Mouse (Mus musculus) urinary bladder, postnatal 10 days (tissue): ENCODE measurements around the gene Ccn6.
"Not testable (repeated sequence)": the region's sequence is repeated elsewhere in the genome, so short reads cannot be mapped to it uniquely, and the experiment has no call there.

Source experiments
- DNase-seq: peaks from one replicate; pipeline ENCODE4 v3.0.0; 2022; ENCODE audit warnings: low spot score

The Ccn6 gene

DNA sequence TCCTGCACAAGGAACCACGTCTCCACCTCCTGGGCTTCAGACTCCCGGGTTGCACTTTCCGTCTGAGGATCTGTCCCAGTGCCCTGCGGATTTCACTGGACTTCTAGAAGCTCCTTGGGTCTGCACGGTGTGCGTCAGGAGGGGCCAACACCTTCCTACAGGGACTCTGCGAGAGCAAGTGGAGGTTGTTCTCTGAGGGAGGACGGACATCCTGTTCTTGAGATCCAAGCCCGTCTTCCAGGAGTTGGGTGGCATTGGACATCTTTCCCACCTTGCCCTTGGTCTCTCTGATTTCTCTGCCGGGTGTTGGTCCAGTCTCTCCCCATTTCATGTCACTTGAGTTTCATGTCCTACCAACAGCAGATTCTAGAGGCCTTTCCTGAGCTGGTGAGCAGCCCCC lies at the start of gene Ccn6:
Ccn6 (minus strand) TSS at position 101 of the 400 bp plus-strand sequence.
- no peak for DNase-seq

DNA sequence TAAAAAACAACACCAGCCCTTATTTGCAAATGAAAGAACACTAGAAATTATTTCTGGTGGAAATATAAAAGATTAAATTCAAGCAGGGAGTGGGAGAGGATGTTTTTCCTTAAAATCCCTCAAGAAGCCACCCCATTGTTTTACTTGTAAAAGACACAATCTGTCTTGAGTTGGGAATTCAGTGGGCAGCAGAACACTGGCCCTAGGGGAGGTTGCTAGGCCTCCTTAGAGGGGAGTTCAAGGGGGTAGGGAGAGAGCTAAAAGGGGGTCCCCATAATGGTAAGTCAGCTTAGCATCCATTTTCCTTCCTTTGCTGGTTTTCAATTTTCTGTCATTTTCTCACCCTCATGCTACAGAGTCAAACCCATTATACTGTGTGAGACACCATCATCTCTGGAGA lies 46.4 kb upstream of the Ccn6 start:
- DNase-seq, result no peak

DNA sequence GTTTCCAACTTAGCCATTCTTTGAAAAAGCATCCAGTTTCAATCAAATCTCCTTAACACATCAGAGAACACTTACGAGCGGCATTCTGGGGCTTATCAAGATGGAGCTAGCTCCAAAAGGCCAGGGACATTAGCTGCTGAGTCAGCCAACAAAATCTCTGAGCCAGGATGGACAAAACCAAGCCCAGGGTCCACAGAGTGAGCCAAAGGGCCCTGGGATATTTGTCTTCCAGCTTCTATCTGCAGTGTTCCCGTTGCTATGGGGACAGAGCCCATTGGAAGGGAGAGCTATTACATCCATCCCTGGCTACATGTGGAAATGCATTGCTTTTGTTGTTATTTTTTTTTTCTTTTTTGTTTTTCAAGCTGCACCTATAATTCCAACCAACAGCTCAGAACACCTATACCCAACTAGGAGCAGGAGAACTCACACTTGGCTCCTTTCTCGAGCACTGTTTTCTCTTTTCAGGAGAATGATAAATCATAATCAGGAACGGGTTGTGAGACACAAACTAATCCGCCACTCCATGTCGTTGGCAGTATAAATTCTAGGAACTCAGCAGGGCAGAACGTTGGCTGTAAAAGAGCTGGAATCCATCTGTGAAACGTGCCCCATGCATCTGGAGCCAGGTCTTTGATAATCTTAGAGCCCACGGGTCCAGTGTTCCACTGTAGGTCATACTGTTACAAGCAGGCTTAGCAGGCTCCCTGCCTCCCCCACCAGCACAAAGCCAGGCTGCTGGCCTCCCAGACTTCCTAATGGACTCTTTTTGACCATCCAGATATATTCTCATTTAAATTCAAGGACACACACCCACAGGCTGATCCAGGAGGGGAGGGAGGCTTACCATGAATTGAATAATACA lies 45.8 kb upstream of the Ccn6 start:
- DNase-seq, result no peak

DNA sequence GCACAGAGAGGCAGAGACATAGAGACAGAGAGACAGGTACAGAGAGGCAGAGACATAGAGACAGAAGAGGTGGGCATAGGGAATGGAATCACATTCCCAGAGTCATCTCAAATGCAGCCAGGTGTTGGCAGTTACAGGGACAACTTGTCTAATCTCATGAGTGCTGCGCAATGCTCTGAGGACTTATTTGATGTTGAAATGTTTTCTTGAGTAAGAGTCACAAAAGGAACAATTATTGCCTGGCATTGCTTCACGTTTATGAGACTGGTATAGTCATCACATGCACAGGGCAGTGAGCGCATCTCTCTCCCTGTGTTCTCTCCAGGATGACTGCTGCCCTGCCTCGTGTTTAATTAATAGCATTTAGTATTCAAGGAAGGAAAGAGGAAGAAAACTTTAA lies 45.1 kb upstream of the Ccn6 start:
- no peak for DNase-seq

DNA sequence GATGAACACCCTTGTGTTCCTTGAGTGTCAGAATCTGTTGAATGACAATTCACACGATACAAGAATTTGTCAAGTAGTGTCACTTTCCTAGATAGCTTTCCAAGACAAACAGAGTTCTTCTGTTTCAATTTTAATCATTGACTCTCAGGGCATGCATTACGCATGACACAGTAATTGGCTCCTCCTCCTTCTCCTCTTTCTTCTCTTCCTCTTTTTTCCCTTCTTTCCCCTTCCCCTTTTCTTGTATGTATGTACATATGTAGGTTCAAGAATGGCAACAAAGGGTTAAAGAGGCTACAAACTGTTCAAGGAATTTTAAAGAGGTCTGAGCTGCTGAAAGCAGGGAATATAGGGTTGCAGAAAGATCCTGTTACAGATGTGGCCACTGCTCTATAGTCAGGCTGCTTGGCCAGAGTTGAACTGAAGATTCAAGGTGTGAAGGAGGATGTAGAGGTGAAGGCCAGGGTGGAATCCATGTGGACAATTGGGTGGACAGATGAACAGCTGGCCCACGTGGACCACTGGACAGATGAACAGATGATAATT lies 43.8 kb upstream of the Ccn6 start:
- DNase-seq, result no peak

DNA sequence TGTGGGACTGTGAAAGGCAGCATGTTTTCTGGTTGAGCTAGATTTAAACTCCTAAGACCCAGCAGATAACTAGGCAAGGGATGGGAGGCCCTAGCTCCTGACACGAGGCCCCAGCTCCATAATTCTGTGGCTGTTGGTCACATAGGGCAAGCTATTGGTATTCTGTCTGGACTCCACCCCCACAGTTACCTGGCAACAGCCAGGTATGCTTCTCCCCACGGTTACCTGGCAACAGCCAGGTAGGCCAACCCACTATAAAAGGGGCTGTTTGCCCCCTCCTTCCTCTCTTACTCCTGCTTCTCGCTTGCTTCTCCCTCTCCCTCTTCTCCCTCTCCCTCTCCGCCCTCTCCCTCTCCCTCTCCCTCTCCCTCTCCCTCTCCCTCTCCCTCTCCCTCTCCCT lies 38.9 kb upstream of the Ccn6 start:
- no peak for DNase-seq

DNA sequence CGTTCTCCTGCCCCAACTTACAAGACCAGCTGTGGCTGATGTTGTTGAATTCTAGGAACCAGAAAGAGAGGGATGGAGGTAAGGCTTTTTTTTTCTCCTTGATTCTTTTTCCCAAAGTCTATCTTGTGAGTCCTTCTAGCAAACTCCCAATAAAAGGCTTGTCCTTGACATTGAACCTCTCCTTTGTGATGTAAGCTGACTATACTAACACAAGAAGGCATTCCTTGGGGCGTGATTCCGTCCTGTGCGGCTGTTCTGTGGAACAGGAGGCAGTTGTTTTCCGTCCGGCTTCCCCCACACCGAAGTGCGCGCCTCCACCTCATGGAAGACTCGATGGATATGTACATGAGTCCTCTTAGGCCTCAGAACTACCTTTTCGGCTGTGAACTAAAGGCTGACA lies 34.6 kb upstream of the Ccn6 start:
- not testable (repeated sequence) for DNase-seq

DNA sequence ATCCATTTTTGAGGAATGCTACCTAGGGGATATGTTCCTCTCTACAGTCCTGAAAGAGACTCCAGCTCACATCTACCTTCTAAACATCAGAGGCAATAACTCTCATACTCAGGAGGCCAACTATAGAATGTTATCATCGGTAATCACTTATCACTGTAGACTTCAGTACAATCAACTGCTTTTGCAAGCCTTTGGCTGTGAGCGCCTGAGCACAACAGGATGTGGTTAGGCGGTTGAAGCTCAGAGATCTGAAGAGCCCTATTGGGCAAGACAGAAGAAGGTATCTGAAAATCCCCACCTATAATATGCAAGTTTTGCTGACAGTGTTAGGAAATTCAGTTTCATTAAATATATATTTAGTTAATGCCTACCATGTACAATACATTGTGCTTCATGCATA lies 29.1 kb upstream of the Ccn6 start:
- DNase-seq, result no peak

DNA sequence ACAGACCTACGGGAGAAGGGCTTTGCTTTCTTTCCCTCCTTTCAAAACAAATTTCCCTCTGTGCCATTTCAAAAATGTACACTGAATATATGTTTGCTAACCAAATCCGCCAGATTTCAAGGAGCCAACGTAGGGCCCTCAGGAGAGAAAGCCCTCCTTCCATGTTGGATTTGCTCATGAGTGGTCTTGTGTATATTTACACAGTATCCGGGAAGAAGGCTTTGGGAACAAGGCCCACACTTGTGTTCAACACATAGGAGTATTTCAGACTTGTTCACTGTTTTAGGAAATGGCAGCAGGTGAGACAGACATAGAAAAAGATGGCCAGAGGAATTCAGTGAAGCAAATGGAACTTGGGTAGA lies 21.9 kb upstream of the Ccn6 start:
- DNase-seq, result no peak

DNA sequence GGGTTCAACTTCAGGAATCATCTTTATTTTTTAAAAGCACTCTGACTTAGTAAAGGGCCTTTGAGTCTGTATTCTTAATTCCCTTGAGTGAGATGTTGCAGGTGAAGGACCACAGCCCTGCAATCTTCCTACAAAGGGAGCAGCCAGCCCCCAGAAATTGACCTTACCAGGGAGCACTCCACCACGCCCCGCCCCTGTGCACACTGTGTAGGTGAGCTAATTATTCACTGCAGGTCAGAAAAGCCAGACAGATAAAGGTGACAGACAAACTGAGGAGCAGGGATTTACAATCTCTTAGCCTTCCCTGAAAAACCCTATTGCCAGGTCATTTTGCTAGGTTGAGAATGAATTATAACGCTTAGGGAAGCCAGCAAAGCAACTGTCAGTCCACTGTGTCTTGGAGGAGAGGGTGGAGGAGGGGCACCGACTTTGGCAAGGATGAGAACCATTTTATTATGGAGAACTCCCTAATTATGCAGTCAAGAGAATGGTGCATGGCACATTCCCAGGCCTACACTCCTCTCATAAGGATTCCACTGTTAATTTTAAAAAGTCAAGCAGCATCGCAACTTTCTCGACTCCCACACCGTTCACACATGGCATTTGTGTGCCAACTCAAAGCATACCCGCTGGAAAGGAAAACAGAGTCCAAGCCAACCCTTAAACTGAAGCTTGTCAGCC lies 21.4 kb upstream of the Ccn6 start:
- no peak for DNase-seq

DNA sequence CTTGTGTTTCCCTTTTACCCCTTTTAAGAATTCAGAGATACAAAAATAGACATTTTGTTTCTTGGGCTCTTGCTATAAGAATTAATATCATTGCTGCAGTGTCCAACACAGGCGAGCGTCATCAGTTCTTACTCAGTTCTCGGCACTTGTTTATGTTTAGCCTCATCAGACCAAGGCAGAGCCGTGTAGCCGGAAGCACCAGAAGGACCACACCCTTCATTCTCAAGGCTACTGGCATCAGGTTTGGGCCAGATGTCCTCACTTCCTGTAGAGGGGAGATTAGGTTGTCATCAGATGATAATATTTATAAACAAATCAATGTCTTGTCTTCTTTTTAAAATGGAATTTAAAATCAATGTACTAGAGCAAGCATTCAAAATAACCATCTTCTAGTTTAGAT lies 13.4 kb upstream of the Ccn6 start:
- DNase-seq, result no peak

DNA sequence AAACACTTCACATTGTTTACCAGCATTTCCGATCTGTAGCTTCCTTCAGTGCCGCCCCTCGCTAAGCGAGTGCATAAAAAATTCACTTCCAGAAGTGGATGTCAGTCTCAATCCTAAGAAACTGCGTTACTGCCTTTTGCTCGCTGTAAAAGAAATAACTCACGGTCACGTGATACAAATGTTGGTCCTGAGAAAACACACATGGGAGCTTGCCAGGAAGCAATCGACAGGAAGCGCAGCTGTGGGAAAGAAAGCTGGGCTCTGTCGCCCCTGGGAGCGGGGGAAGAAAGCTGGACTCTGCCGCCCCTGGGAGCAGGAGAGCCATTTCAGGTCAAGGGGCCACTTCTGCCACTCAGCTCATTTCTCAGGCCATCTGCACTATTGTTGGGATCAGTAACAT lies 9.5 kb upstream of the Ccn6 start:
- DNase-seq, result no peak

DNA sequence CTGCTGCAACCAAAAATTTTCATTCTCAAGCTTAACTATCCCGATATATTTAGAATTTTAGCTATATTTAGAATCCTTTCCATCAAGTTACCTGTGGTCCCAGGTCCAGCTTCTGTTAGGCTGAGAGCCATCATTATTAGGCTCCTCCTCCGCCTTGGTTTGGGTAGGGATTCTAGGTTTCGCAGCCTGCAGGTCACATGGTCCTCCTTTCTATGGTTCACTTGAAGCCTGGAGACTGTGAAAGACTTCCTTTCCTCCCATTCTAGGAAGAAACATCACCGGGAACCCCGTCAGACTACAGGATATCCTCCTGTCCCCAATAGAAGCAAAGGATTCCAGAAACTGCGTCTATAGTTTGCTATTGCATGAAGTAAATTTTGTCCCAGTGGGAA lies 8.9 kb upstream of the Ccn6 start:
- no peak for DNase-seq

DNA sequence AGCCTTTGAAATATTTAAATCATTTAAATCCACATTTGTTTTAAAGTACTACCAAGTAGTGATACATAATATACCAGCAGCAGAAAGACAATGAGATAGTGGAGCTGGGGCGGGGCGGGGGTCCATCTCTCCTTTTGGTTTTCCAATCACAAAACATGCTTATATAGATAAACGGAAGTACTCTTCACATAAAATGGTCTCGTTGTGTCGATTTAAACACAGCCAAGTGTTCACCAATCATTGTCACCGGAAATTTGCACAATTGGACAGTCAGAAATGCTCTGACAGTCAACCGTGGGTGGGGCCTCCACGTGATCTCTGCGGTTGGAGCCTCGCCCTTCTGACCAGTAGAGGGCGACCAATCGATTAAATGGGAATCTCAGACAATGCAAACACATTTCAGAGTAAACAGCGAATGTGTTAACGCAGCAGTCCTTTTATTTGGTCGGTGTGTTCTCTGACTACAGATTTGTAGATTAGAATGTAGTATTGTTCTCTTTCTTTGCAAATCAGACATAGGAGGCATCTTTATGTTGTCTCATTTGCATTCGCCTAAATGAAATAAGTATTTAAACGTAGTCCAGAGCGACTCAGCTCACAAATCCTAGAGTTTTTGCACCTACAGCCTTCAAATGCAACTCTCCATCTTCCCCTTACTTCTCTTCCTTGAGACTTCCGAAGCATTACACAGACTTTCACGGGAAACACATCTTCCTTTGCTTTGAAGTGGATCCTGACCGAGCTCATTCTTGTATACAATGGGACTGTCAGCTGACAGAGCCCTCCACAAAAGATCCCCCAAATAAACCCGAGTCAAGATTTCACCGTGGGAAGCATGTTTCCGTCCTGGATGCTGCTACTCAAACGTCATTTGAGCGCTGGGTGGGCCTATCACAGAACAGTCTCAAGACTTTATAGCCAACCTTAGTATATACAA lies 8.3 kb upstream of the Ccn6 start:
- peak; percentile 30 for DNase-seq

DNA sequence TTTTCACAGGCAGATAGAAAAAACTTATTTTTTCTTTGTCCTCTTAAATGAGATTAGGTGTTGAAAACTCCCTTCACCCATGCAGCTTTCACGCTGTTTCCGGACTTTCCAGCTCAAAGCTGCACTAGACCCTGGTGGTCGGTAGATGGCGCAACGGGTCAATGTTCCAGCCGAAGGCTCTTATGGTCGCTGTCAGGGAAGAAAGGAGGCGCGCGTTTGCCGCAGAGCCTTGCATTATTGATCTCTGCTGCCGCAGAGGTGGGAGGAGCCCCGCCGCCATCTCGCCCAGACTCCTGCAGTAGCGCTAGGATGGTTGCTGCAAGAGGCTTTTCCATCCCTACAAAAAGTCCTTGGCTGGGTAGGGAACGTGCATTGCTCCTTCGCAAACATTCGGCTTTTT lies 7.5 kb upstream of the Ccn6 start:
- peak; percentile 61 for DNase-seq

DNA sequence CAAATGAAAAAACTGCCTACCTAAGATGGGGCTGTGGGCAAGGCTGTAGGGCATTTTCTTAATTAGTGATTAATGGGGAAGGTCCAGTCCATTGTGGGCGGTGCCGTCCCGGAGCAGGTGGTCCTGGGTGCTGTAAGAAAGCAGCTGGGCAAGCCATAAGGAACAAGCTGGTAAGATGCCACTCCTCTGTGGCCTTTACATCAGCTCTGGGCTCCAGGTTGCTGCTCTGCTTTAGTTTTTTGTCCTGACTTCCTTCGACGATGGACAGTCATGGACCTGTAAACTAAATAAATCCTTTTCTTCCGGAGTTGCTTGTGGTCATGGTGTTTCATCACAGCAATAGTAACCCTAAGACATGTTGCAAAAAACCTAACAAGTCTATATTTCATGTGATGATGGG lies 7.1 kb upstream of the Ccn6 start:
- DNase-seq, result no peak

DNA sequence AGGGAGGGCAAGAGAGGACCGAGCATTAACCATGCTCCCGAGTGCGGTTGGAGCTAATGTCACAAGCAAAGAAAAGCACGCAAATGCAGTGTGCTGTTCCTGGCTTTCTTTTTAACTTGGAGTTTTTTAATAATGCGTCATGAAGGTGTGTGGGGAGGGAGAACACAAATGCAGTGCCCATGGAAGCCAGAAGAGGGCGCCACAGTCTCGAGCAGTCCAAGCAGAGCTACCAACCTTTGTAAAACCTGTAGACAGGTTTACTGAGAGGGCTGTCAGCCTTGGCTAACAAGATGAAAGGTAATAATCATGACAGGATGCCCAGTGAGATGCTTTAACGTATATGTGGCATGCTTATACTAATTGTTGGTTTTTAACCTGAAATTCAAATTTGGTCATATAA lies 6.6 kb upstream of the Ccn6 start:
- peak; percentile 37 for DNase-seq

DNA sequence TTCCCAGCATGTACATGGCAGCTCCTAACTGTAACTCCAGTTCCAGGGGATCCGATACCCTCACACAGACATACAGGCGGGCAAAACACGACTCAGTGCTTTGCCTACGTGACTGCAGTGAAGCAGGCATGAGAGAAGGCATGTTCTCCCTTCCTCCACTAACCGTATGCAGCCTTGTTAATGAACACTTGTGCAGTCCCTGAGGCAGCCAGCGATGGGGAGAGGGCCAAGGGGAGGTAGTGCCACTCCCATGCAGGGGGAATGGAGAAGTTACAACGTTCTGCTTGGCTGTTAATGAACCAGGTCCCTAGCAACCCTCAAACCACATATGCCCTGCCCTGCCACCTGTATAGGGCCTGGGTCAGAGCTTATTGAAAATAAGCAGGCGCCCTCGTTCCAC lies 6.0 kb upstream of the Ccn6 start:
- DNase-seq, result no peak

DNA sequence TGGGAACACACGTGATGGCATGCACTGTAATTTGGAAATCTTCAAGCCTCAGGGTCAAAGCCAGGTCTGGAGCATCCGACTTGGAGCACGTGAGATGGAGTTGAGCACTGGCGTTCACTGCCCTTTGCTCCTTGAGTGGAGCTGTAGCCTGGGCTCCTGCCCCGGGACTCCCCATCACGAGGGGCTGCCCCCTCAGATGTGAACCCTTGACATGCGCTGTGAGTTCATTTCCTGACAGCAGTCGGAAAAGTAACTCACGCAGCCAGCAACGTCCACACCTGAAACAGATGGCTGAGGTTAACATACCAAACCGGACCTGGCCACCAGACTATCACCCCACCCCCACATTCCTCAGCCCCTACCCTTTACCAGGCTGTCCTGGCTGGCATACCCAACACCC lies 4.0 kb upstream of the Ccn6 start:
- no peak for DNase-seq

DNA sequence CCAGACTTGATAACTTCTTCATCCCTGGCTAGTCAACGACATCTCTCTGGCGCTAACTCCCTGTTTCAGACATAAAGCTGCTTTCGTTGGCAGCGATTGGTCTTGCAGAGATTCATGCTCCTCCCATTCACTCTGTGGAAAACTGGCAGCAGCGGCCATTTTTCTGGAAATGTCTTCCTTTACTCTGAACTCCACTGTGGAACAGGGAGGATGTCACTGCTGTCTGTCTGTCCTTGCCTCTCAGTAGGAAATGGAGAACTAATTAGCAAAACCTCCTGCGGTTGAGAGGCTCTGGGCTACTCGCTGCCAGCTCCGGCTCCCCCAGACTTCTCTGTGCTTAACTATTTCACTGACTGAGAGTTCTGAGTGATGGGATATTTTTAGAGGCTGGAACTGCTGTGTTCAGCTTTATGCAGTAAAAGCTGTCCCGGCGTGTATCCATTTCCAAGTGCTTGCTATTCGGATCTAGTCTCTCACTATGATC lies 2.1 kb upstream of the Ccn6 start:
- no peak for DNase-seq

DNA sequence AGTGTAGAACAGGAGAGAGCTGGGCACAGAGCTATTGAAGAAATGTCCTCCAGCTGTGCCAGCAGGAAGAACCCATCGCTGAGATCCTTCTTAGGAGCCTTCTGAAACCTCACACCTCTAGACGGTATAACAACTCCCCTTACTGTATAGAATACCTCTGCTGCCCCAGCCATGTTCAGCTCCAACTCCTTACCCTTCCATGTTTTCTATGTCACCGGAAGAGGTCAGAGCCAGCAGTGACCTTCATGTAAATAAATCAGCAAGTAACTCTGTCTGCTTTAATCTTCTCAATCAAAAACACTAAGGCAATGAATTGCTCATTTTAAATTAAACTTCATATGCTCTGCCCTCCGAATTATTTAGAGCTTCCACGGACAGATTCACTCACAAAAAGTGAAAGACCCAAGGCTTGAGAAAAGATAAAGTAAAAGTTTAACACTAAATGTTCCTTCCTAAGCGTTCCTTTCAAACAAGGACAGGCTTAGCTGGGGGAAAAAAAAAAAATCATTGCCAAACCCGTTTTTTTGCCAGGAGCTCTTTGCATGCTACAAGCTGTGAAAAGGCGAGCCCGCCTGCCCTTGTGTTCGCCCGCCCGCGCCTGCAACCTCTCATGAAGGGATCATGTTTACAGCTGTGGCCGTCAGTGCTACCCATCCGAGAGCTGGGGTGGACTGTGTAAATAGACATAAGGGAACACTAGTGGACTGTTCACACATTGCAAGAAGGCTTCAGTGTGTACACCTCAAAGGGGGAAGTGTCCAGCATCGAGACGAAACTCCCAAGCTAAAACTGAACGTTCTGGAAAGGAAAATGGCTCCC lies 719 bp downstream of the Ccn6 start:
- no peak for DNase-seq
